Mouse (Mus musculus) midbrain, postnatal 0 days (tissue): ENCODE measurements around the gene Tulp3. TPM values are rescaled to one million over a fixed set of nuclear protein-coding genes. Genes with fewer than 3 reads are reported as not detected.

Experiments
- ATAC-seq: fragments of 200-750 bp; cut with Nextera tagmentation; 2 replicates; pipeline ENCODE4 v1.8.0; 2017; ENCODE audit warnings: moderate number of reproducible peaks, mild to moderate bottlenecking, moderate TSS enrichment, moderate library complexity; ENCODE audit not compliant: low FRiP score
- DNase-seq: peaks from one replicate; pipeline ENCODE4 v3.0.0-alpha.2; 2015; ENCODE audit warnings: low spot score
- H3K27ac ChIP-seq: fragments of 300-500 bp; sonication (generic); 2 replicates; pipeline ENCODE4 v1.5.1; 2014; ENCODE audit warnings: low read depth, mild to moderate bottlenecking, low read length, mixed read lengths
- H3K27me3 ChIP-seq: fragments of 300-500 bp; sonication (generic); 2 replicates; pipeline ENCODE4 v1.6.1; 2014; ENCODE audit warnings: low read length, control low read depth, mixed read lengths; ENCODE audit not compliant: insufficient read depth
- H3K36me3 ChIP-seq: fragments of 300-500 bp; sonication (generic); 2 replicates; pipeline ENCODE4 v1.6.1; 2014; ENCODE audit warnings: low read length, control low read depth, mixed read lengths; ENCODE audit not compliant: insufficient read depth
- H3K4me1 ChIP-seq: fragments of 300-500 bp; sonication (generic); 2 replicates; pipeline ENCODE4 v1.6.1; 2014; ENCODE audit warnings: mild to moderate bottlenecking, control low read depth, antibody characterized with exemption, low read length, mixed read lengths; ENCODE audit not compliant: insufficient read depth
- H3K4me2 ChIP-seq: fragments of 300-500 bp; sonication (generic); 2 replicates; pipeline ENCODE4 v1.6.1; 2014; ENCODE audit warnings: low read depth, mild to moderate bottlenecking, low read length, mixed read lengths; ENCODE audit not compliant: poor library complexity, severe bottlenecking
- H3K4me3 ChIP-seq: fragments of 300-500 bp; sonication (generic); 2 replicates; pipeline ENCODE4 v1.5.1; 2014; ENCODE audit warnings: low read depth, mild to moderate bottlenecking, low read length, moderate library complexity
- H3K9ac ChIP-seq: fragments of 300-500 bp; sonication (generic); replicated peaks from 2 replicates; pipeline ENCODE4 v1.6.1; 2014; ENCODE audit warnings: mild to moderate bottlenecking, low read length, moderate library complexity, mixed read lengths; ENCODE audit not compliant: poor library complexity, severe bottlenecking
- H3K9me3 ChIP-seq: fragments of 300-500 bp; sonication (generic); 2 replicates; pipeline ENCODE4 v1.6.1; 2016; ENCODE audit warnings: low read length, control low read depth
- CTCF ChIP-seq: IDR thresholded peaks from 2 replicates; pipeline ENCODE4 v1.5.1; 2016; ENCODE audit warnings: antibody characterized with exemption, mild to moderate bottlenecking
- WGBS: fragments of 180-500 bp; shearing (Covaris S2); extraction: QIAGEN DNeasy Blood & Tissue Kit; methylation state at CpG from one replicate; pipeline ENCODE4 v1.1.7; 2014; 5-methylcytosine and 5-hydroxymethylcytosine counted together
- polyA plus RNA-seq: library from polyadenylated mRNA; unstranded; fragments of >200 nt; fragmentation: Nextera tagmentation; extraction: Ambion mirVana; gene quantifications from 2 replicates; pipeline ENCODE4 v1.2.1, GENCODE M21; 2015
- total RNA-seq: library from RNA; depleted of rRNA; stranded (reverse); fragments of >200 nt; gene quantifications from 2 replicates; pipeline ENCODE4 v1.2.3, GENCODE M21; 2014

Gene Tulp3
- total and polyA plus RNA-seq, 2 experiments from 2014 or later: 14.3 to 14.7 TPM

DNA sequence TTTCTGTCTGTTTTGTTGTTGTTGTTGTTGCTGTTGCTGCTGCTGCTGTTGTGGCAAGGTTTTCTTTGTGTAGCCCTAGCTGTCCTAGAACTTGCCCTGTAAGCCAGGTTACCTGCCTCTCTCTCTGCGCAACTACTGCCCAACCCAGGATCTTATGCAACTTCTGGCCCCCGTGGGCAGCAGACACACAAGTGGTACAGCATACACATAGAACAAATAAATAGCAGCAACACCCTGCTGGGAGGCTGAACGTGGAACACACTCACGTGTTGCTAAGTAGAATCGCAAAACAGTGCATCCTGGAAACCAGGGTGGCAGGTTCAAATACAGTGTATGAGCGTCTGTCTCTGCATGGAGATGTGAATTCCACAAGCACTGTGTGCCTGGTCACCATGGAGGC is 67.0 kb downstream of the Tulp3 start:
- Histone ChIP-seq H3K4me2 (no peak overlapping the region), H3K4me1 (no peaks in the 10 kb centered on the region), H3K36me3 (no peaks in the 10 kb centered on the region), H3K9ac (no peak overlapping the region), H3K4me3 (no peak overlapping the region), H3K27me3 (no peaks in the 10 kb centered on the region), H3K27ac (no peak overlapping the region), H3K9me3 (no peaks in the 10 kb centered on the region)
- WGBS: 79% methylated on average over 6 of the region's 6 CpGs
- ATAC-seq (no peak), DNase-seq (no peak)
- TF ChIP-seq CTCF: no peak

DNA sequence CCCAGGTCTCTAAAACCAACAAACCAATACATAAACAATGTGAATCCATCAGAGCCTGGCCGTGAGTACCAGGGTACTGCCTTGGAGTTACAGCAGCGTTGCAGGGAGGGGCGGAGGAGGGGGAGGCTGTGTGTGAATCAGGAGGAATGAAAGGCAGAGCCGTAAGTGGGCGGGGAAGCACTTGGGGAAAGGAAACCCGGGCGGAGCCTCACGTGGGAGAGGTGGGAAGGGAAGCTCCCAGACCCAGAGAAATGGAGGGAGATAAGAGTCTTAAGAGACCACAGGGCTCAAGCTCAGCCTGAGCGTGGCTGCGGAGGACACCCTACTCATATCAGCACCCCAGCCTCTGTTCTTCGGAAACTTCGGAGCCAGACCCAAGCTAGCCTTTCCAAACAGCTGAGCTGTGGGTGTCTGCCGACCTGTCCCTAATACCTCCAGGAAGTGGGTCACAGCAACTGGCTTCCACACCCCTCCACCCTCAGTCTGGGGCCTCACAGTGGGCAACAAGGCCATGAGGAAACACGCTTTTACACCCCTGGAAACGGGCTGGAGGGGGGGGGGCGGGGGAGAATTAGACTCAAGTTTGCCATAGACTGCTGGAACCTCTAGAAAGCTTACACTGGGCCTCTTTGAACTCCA is 69.7 kb downstream of the Tulp3 start:
- WGBS: 22% methylated on average over 16 of the region's 16 CpGs
- Histone ChIP-seq H3K4me3 (no peak overlapping the region), H3K4me1 (no peaks in the 10 kb centered on the region), H3K27me3 (no peaks in the 10 kb centered on the region), H3K27ac (no peak overlapping the region), H3K4me2 (peak overlapping the region; percentile 20), H3K9ac (no peak overlapping the region), H3K9me3 (no peaks in the 10 kb centered on the region), H3K36me3 (no peaks in the 10 kb centered on the region)
- no peak for ATAC-seq
- DNase-seq: no peak
- no peak for TF ChIP-seq CTCF

DNA sequence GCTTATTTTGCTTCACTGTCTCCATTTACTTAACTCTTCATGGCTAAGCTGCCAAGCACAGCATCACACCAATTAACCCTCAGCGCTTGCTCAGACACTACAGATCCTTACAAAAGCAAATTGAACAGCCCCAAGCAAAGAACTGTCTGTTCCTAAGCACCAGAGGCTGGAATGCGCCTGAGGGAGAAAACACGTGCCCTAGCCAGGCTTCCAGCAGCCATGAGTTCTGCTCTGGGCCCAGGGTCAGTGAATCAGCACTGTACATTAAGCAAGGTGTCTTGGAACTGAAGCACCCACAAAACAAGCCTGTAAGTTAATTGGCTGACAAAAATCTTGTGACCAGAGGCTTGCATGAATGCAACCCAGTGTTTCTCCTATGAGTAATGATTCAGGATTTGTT is 73.5 kb downstream of the Tulp3 start:
- WGBS: 15% methylated on average over 3 of the region's 3 CpGs
- DNase-seq (peak; percentile 40), ATAC-seq (no peak)
- no peak for TF ChIP-seq CTCF
- no peaks in the 10 kb centered on the region for H3K4me1 ChIP-seq
- H3K27me3 ChIP-seq: no peaks in the 10 kb centered on the region
- H3K36me3 ChIP-seq: no peaks in the 10 kb centered on the region
- H3K9me3 ChIP-seq: no peaks in the 10 kb centered on the region
- H3K4me3 ChIP-seq: no peak overlapping the region
- no peak overlapping the region for H3K4me2 ChIP-seq
- H3K9ac ChIP-seq: no peak overlapping the region
- H3K27ac ChIP-seq: no peak overlapping the region

DNA sequence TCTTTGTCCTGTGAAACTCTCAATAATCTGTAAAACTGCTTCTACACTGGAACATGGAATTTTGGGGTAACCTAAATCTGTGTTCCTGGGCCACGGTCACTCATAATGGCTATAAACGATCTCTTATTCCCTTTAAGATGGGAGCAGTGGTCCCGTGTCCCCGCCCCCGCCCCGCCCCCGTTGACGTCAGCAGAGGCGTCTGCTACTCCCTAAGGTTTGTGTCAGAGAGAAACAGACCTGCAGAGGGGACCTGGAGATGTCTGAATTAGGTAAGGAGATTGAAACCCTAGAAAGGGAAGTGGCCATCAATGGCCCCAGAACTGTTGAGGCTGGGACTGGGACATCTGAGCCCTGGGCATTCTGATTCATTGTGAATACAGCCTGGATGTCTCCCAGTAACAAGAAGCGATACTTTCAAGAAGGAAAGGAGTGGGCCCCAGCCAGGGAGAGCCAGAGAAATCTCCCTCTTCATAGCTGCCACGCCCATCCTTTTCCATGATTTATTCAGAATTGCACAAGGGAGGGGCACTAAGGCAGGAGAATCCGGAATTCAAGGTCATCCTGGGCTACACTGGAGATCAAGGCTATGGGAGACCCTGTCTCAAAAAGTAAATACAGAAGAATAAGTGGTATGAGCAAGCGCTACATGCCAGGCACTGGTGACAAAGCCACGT is 75.0 kb downstream of the Tulp3 start:
- no peaks in the 10 kb centered on the region for H3K4me1 ChIP-seq
- no peak overlapping the region for H3K9ac ChIP-seq
- no peak overlapping the region for H3K4me3 ChIP-seq
- no peak for DNase-seq
- no peak for ATAC-seq
- H3K27me3 ChIP-seq: no peaks in the 10 kb centered on the region
- 61% methylated on average over 14 of the region's 14 CpGs for WGBS
- no peaks in the 10 kb centered on the region for H3K9me3 ChIP-seq
- H3K27ac ChIP-seq: no peak overlapping the region
- no peak for TF ChIP-seq CTCF
- no peaks in the 10 kb centered on the region for H3K36me3 ChIP-seq
- H3K4me2 ChIP-seq: no peak overlapping the region

DNA sequence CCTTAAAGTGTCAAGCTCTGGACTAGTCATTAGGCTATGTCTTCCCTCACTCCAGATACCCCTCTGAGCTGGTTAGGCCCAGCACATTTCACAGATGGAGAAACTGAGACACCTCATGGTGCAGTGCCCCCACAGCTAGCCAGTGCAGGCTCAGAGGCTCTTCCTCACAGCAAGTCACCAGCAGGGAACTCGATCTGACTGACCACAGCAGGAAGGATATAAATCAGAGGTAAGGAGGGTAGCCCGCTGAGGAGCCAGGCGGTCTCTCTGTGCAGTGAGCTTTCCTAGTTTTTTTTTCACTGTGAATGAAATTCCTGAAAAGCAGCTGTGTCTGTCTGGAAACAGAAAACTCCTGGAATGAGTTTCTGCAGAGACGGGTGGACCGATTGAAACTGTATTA is 76.0 kb downstream of the Tulp3 start:
- H3K9ac ChIP-seq: no peak overlapping the region
- TF ChIP-seq CTCF: no peak
- no peak overlapping the region for H3K27ac ChIP-seq
- no peaks in the 10 kb centered on the region for H3K36me3 ChIP-seq
- H3K4me3 ChIP-seq: no peak overlapping the region
- no peaks in the 10 kb centered on the region for H3K27me3 ChIP-seq
- no peaks in the 10 kb centered on the region for H3K4me1 ChIP-seq
- no peaks in the 10 kb centered on the region for H3K9me3 ChIP-seq
- H3K4me2 ChIP-seq: no peak overlapping the region
- DNase-seq (no peak), ATAC-seq (no peak)
- WGBS: 54% methylated on average over 5 of the region's 5 CpGs

DNA sequence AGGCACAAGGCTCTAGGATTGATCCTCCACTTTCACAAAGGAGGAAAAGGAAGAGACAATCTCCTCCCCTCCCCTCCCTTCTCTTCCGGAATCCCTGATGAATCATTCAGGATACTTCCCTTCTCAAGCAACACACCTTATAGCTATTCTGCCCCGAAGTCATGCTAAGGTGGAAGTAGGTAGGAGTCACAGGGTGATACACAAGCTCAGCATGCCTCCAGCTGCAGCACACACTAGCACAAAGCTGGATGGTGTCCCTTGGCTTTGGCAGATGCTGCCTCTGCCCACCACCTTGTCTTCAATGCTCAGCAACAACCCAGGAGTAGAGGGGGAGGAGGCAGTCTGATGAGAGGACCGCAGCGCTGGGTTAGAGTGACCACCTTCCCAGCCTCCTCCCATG is 76.6 kb downstream of the Tulp3 start:
- Histone ChIP-seq H3K27me3 (no peaks in the 10 kb centered on the region), H3K9ac (no peak overlapping the region), H3K36me3 (no peaks in the 10 kb centered on the region), H3K4me1 (no peaks in the 10 kb centered on the region), H3K9me3 (no peaks in the 10 kb centered on the region), H3K27ac (no peak overlapping the region), H3K4me3 (no peak overlapping the region), H3K4me2 (no peak overlapping the region)
- ATAC-seq: no peak
- DNase-seq: no peak
- 74% methylated on average over 4 of the region's 4 CpGs for WGBS
- TF ChIP-seq CTCF: no peak
